Mouse (Mus musculus): ENCODE results near the gene Rab19. TPM values are rescaled to one million over a fixed set of nuclear protein-coding genes. Genes with fewer than 3 reads are reported as not detected.

Gene Rab19
- polyA plus RNA-seq, 1 experiment from 2014 or later = 0.27 TPM

DNA sequence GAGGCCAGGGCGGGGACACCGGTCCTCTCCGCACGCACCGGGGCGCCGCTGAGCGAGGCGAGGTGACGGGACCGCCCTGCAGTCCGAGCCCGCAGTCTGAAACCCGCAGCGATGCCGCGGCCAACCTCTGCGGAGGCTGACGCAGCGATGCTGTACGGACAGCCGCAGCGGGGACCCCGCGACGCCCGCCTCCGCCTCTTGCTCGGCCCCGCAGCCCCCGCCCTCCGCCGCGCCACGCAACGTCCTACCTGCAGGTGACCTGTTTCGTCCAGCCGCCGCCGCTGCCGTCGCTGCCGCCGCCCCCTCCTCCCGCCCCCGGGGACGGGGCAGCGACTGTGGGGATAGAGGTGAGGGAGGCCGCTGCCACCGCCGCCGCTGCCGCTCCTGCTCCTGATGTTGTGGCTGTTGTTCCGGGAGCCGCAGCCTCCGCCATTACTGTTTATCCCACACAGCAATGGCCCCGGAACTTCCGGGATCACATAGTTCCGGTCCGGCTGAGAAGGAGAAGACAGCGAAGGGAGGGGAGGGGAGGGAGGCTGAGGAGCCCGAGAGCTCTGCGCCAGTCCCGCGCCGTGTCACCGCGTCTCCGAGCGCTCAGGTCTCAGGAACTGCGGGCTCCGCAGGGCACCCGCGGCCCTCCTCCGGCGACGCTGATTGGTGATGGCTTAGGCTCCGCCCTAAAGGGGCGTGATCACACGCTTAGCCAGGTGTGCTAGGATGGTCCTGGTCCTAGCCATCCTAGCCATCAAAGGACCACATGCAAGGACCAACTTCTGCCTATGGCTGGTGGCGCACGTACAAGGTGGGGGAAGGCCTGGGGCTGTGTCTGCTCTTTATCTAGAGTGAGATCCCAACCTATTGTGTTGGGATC is 39.1 kb downstream of the Rab19 start, which contains the start of gene Mkrn1:
Mkrn1 (minus strand) TSS at position 612 of the 871 bp plus-strand sequence.
- Histone ChIP-seq H3K4me3 (peak within 1 kb of the TSS; percentile 98), H3K9me3 (replicated peaks) (no peaks in the 10 kb centered on the region), H3K27me3 (replicated peaks) (peaks cover 24% of the 10 kb centered on the region), H3K27ac (peak within 1 kb of the TSS; percentile 96), H3K9ac (peak within 1 kb of the TSS; percentile 96), H3K36me3 (peaks cover 9% of the 10 kb centered on the region), H3K4me1 (peaks cover 73% of the 10 kb centered on the region), H3K4me2 (peak within 1 kb of the TSS; percentile 74)
- under 1% methylated on average over 82 of the region's 82 CpGs for WGBS (ENCODE audit: insufficient replicate concordance)
- peak; percentile 89 for ATAC-seq

DNA sequence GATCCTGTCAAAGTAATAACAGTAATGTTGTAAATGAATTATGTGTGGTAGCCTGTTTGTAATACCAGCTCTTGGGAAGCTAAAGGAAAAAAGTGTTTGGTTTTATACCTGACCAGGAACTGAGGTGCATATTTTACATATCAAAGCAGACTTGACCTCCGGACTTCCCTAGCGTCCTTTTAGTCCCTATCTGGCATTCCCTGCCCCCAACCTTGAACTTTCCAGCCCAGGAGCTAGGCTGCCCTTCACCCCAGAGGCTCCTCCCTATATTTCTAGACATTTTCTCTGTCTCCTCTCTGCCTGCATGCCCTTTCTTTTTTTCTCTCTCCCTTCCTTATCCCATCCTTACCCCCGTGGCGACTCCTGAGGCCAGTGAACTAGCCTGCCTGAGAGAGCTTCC is 39.9 kb downstream of the Rab19 start:
- H3K4me3 ChIP-seq = peak overlapping the region; percentile 98
- no peak overlapping the region for H3K9ac ChIP-seq
- ATAC-seq = no peak
- H3K4me1 ChIP-seq = peaks cover 81% of the 10 kb centered on the region
- peak overlapping the region; percentile 74 for H3K4me2 ChIP-seq
- WGBS (ENCODE audit: insufficient replicate concordance) = 51% methylated on average over 4 of the region's 4 CpGs
- H3K9me3 ChIP-seq (replicated peaks) = no peaks in the 10 kb centered on the region
- H3K36me3 ChIP-seq = peaks cover 7% of the 10 kb centered on the region
- peak overlapping the region; percentile 96 for H3K27ac ChIP-seq
- peaks cover 24% of the 10 kb centered on the region for H3K27me3 ChIP-seq (replicated peaks)

DNA sequence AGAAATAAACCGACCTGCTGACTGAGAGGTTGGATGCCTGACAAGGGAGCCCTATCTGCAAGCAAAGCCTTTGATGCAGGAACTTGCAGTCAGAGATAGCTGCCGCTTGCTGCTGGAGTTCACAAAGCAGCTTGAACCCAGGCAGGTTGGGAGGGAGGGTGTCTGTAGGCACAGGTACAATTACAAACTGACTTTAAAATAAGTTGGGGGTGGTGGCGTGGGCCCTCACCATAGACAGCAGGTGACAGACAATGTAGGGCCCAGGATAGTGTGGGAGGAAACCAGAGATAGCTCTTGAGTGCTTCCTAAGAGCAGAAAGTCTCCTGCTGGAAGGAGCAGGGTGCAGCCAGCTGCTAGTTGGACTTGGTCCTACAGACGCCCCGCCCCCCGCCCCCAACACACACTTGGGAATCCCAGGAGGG is 42.2 kb downstream of the Rab19 start:
- Histone ChIP-seq H3K4me1 (peaks cover 81% of the 10 kb centered on the region), H3K9ac (peak overlapping the region; percentile 58), H3K4me3 (no peak overlapping the region), H3K4me2 (peak overlapping the region; percentile 40), H3K27me3 (replicated peaks) (peaks cover 16% of the 10 kb centered on the region), H3K27ac (peak overlapping the region; percentile 87), H3K9me3 (replicated peaks) (no peaks in the 10 kb centered on the region), H3K36me3 (no peaks in the 10 kb centered on the region)
- no peak for ATAC-seq
- WGBS (ENCODE audit: insufficient replicate concordance) = 44% methylated on average over 6 of the region's 6 CpGs

- Histone ChIP-seq H3K4me1 (peaks cover 82% of the 10 kb centered on the region), H3K27ac (peak overlapping the region; percentile 87), H3K9ac (0 out of 2 replicates have a peak overlapping the region, but pooled peaks have one; percentile 58), H3K27me3 (replicated peaks) (peaks cover 15% of the 10 kb centered on the region), H3K9me3 (replicated peaks) (no peaks in the 10 kb centered on the region), H3K36me3 (no peaks in the 10 kb centered on the region), H3K4me3 (no peak overlapping the region), H3K4me2 (peak overlapping the region; percentile 40)
- WGBS (ENCODE audit: insufficient replicate concordance) = 55% methylated on average over 7 of the region's 7 CpGs
- ATAC-seq = peak; percentile 10
These were observed 42.7 kb downstream of the Rab19 start for GRCm38 (mm10) chr6:39423686-39424085.

GRCm38 (mm10) chr6:39425181-39425580 is 44.2 kb downstream of the Rab19 start:
- Histone ChIP-seq H3K4me2 (peak overlapping the region; percentile 8; the same call in 1 of the 2 replicates), H3K4me1 (peaks cover 90% of the 10 kb centered on the region)
- 36% methylated on average over 2 of the region's 2 CpGs for WGBS (ENCODE audit: insufficient replicate concordance)

DNA sequence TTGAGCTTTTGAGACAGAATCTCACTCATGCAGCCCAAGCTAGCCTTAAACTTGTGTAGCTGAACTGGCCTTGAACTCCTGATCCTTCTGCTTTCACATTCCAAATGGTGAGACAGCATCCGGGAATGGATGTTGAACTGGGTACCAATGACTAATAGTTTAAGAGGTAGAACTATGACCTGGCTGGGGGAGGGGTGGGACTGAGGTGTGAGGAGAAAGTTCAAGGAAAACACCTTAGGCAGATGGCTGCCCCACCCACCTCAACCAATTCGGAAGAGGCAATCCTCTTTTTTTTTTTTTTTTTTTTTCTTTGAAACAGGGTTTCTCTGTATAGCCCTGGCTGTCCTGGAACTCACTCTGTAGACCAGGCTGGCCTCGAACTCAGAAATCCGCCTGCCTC is 45.8 kb downstream of the Rab19 start:
- H3K9ac ChIP-seq = 0 out of 2 replicates have a peak overlapping the region, but pooled peaks have one; percentile 14
- WGBS (ENCODE audit: insufficient replicate concordance) = 74% methylated on average over 4 of the region's 4 CpGs

More at GRCm38 (mm10) chr6:39425181-39425580, 44.2 kb downstream of the Rab19 start:
- no peak overlapping the region for H3K4me3 ChIP-seq
- H3K27ac ChIP-seq = peak overlapping the region; percentile 83
- H3K36me3 ChIP-seq = no peaks in the 10 kb centered on the region
- ATAC-seq = peak; percentile 31; the same call in 1 of the 2 replicates
- no peaks in the 10 kb centered on the region for H3K9me3 ChIP-seq (replicated peaks)
- H3K9ac ChIP-seq = peak overlapping the region; percentile 33; the same call in 1 of the 2 replicates
- peaks cover 11% of the 10 kb centered on the region for H3K27me3 ChIP-seq (replicated peaks)

GRCm38 (mm10) chr6:39427276-39428003 is 46.5 kb downstream of the Rab19 start:
- Histone ChIP-seq H3K27ac (peak overlapping the region; percentile 95), H3K27me3 (replicated peaks) (no peaks in the 10 kb centered on the region), H3K4me3 (no peak overlapping the region), H3K9me3 (replicated peaks) (no peaks in the 10 kb centered on the region), H3K4me2 (peak overlapping the region; percentile 20; the same call in 1 of the 2 replicates), H3K9ac (peak overlapping the region; percentile 57; the same call in 1 of the 2 replicates), H3K36me3 (no peaks in the 10 kb centered on the region), H3K4me1 (peaks cover 87% of the 10 kb centered on the region)
- ATAC-seq = peak; percentile 45
- 63% methylated on average over 4 of the region's 4 CpGs for WGBS (ENCODE audit: insufficient replicate concordance)

More for the DNA sequence above, 45.8 kb downstream of the Rab19 start:
- Histone ChIP-seq H3K4me2 (no peak overlapping the region), H3K27me3 (replicated peaks) (peaks cover 5% of the 10 kb centered on the region), H3K4me1 (peaks cover 91% of the 10 kb centered on the region), H3K27ac (peak overlapping the region; percentile 78), H3K36me3 (no peaks in the 10 kb centered on the region), H3K9me3 (replicated peaks) (no peaks in the 10 kb centered on the region), H3K4me3 (no peak overlapping the region)
- no peak for ATAC-seq

- WGBS (ENCODE audit: insufficient replicate concordance) = 47% methylated on average over 6 of the region's 6 CpGs
- H3K9me3 ChIP-seq (replicated peaks) = no peaks in the 10 kb centered on the region
- peak overlapping the region; percentile 95 for H3K27ac ChIP-seq
- no peaks in the 10 kb centered on the region for H3K27me3 ChIP-seq (replicated peaks)
- H3K4me3 ChIP-seq = no peak overlapping the region; the same call in 1 of the 2 replicates
- peak overlapping the region; percentile 57 for H3K9ac ChIP-seq
- ATAC-seq = peak; percentile 78
- H3K36me3 ChIP-seq = no peaks in the 10 kb centered on the region
- peaks cover 82% of the 10 kb centered on the region for H3K4me1 ChIP-seq
- H3K4me2 ChIP-seq = peak overlapping the region; percentile 58
These were observed 48.2 kb downstream of the Rab19 start for GRCm38 (mm10) chr6:39429007-39429788.

DNA sequence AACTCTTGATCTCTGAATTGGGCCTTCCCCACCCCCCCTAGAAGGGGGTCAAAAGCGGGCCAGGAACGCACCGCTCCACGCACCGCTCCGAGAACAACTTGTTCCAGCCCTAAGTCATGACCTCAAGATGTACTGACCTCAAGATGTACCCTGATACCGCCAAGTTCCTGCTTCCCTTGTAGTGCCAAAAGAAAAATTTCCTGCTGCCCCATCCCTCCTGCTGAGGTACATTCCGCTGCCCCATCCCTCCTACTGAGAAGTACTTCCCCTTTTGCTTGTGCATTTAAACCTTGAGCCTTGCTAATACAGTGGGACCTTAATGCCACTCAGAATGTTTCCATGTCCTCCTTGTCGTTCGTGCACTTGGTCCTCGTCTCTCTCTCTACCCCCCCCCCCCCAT is 49.7 kb downstream of the Rab19 start:
- no peak for ATAC-seq
- no peak overlapping the region for H3K4me3 ChIP-seq
- peak overlapping the region; percentile 95 for H3K27ac ChIP-seq
- no peaks in the 10 kb centered on the region for H3K36me3 ChIP-seq
- H3K9me3 ChIP-seq (replicated peaks) = no peaks in the 10 kb centered on the region
- 54% methylated on average over 11 of the region's 11 CpGs for WGBS (ENCODE audit: insufficient replicate concordance)
- H3K9ac ChIP-seq = no peak overlapping the region; the same call in 1 of the 2 replicates
- H3K27me3 ChIP-seq (replicated peaks) = no peaks in the 10 kb centered on the region
- H3K4me2 ChIP-seq = no peak overlapping the region
- H3K4me1 ChIP-seq = peaks cover 82% of the 10 kb centered on the region

DNA sequence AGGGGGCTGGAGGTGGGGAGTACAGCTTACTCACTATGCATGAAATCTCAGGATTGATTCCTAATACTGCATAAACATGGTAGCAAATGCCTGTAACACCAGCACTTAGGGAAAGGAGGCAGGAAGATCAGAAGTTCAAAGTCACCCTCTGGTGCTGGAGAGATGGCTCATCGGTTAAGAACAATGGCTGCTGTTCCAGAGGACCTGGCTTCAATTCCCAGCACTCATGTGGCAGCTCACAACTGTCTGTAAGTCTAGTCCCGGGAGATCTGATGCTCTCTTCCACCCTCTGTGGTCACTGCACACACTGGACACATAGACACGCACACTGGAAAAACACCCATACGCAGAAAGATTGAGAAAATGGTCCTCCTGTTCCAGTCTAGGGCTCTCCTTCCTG is 52.2 kb downstream of the Rab19 start:
- 74% methylated on average over 4 of the region's 4 CpGs for WGBS (ENCODE audit: insufficient replicate concordance)
- Histone ChIP-seq H3K4me2 (no peak overlapping the region), H3K4me3 (no peak overlapping the region), H3K27me3 (replicated peaks) (no peaks in the 10 kb centered on the region), H3K36me3 (no peaks in the 10 kb centered on the region), H3K9ac (no peak overlapping the region), H3K27ac (peak overlapping the region; percentile 72), H3K4me1 (peaks cover 69% of the 10 kb centered on the region), H3K9me3 (replicated peaks) (no peaks in the 10 kb centered on the region)
- no peak for ATAC-seq

DNA sequence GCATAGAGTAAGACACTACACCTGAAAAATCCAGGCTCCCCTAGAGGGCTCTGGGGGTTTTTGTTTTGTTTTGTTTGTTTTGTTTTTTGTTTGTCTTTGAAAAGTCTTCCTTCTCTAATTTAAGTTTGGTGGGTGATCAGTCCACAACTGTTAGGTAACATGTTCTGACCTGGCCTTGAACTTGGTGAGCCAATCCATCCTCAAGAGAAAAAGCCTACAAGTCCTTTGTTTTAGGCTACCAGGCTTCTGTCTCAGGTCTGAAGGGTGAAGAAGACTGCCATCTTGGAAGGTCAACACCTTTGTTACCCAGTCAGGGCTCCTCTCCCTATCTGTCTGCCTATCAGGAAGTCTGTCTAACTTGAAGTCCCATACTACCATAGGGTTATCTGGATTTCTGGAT is 52.7 kb downstream of the Rab19 start:
- H3K4me1 ChIP-seq = peaks cover 64% of the 10 kb centered on the region
- no peaks in the 10 kb centered on the region for H3K9me3 ChIP-seq (replicated peaks)
- H3K9ac ChIP-seq = no peak overlapping the region
- ATAC-seq = no peak
- H3K36me3 ChIP-seq = no peaks in the 10 kb centered on the region
- H3K4me3 ChIP-seq = no peak overlapping the region
- no peak overlapping the region for H3K4me2 ChIP-seq
- H3K27ac ChIP-seq = peak overlapping the region; percentile 72
- H3K27me3 ChIP-seq (replicated peaks) = no peaks in the 10 kb centered on the region
